Mouse (Mus musculus) MEL (cell line): ENCODE measurements around the gene Hrnr. TPM values are rescaled to one million over a fixed set of nuclear protein-coding genes. Genes with fewer than 3 reads are reported as not detected.
A peak's percentile ranks its signal among the peaks of the same experiment; 100 is the strongest.

Source experiments
- DNase-seq: peaks from one replicate; pipeline ENCODE4 v3.0.0; 2011; ENCODE audit warnings: low read depth, low spot score
- H3K27ac ChIP-seq: 2 replicates; pipeline ENCODE4 v1.5.1; 2012; ENCODE audit warnings: low read depth, mild to moderate bottlenecking, control low read depth, low read length, moderate library complexity; ENCODE audit not compliant: control insufficient read depth
- H3K27me3 ChIP-seq, 2 experiments: fragments of 150-350 bp in 1 of 2; sonication (generic) in 1 of 2; 2 replicates each; pipeline ENCODE4 v1.6.1; 2012; ENCODE audit warnings: low read length in 2 of 2, mild to moderate bottlenecking in 2 of 2, improper control_type of control experiment in 1 of 2, moderate library complexity in 1 of 2; ENCODE audit not compliant: insufficient read depth in 2 of 2, control insufficient read depth in 1 of 2
- H3K36me3 ChIP-seq, 2 experiments: 2 replicates each; pipeline ENCODE4 v1.6.1; 2012 to 2014; ENCODE audit warnings: low read length in 2 of 2, improper control_type of control experiment in 1 of 2, inconsistent platforms in 1 of 2, mild to moderate bottlenecking in 1 of 2; ENCODE audit not compliant: insufficient read depth in 2 of 2, control insufficient read depth in 1 of 2
- H3K4me1 ChIP-seq, 2 experiments: fragments of 150-350 bp in 1 of 2; sonication (generic) in 1 of 2; 2 replicates each; pipeline ENCODE4 v1.6.1; 2012; ENCODE audit warnings: low read length in 2 of 2, improper control_type of control experiment in 1 of 2, mild to moderate bottlenecking in 1 of 2; ENCODE audit not compliant: insufficient read depth in 2 of 2, control insufficient read depth in 1 of 2
- H3K4me3 ChIP-seq, 2 experiments: fragments of 150-350 bp in 1 of 2; sonication (generic) in 1 of 2; 2 replicates each; pipeline ENCODE4 v1.5.1; 2012; ENCODE audit warnings: low read depth in 2 of 2, low read length in 2 of 2, mild to moderate bottlenecking in 2 of 2, moderate library complexity in 2 of 2, control low read depth in 1 of 2, improper control_type of control experiment in 1 of 2; ENCODE audit not compliant: control insufficient read depth in 1 of 2, insufficient read depth in 1 of 2
- H3K79me2 ChIP-seq: 2 replicates; pipeline ENCODE4 v1.6.1; 2012; ENCODE audit warnings: mild to moderate bottlenecking, low read length, moderate library complexity; ENCODE audit not compliant: control insufficient read depth, poor library complexity, insufficient read depth
- H3K9ac ChIP-seq: 2 replicates; pipeline ENCODE4 v1.6.1; 2012; ENCODE audit warnings: low read depth, mild to moderate bottlenecking, control low read depth, low read length, moderate library complexity; ENCODE audit not compliant: control insufficient read depth, poor library complexity, severe bottlenecking
- H3K9me3 ChIP-seq: fragments of 150-350 bp; sonication (generic); replicated peaks from 2 replicates; pipeline ENCODE4 v1.6.1; 2012; ENCODE audit warnings: mild to moderate bottlenecking, low read length, improper control_type of control experiment, moderate library complexity; ENCODE audit not compliant: insufficient read depth
- CHD1 ChIP-seq: IDR thresholded peaks from 2 replicates; pipeline ENCODE4 v1.6.1; 2012; ENCODE audit warnings: low read depth, mild to moderate bottlenecking, inconsistent platforms, low read length, improper control_type of control experiment
- CHD2 ChIP-seq: IDR thresholded peaks from 2 replicates; pipeline ENCODE4 v1.6.1; 2011; ENCODE audit warnings: low read length, improper control_type of control experiment
- CTCF ChIP-seq, 3 experiments: IDR thresholded peaks in 2 of 3; conservative IDR thresholded peaks in 1 of 3; 2 replicates each; pipeline ENCODE4 v1.5.1; 2011 to 2012; ENCODE audit warnings: low read length in 3 of 3, low read depth in 2 of 3, mild to moderate bottlenecking in 2 of 3, improper control_type of control experiment in 1 of 3, inconsistent platforms in 1 of 3, mixed read lengths in 1 of 3, moderate library complexity in 1 of 3; ENCODE audit not compliant: control insufficient read depth in 1 of 3, insufficient read depth in 1 of 3, poor library complexity in 1 of 3, severe bottlenecking in 1 of 3
- E2F4 ChIP-seq: IDR thresholded peaks from 2 replicates; pipeline ENCODE4 v1.6.1; 2011; ENCODE audit warnings: low read depth, low read length, improper control_type of control experiment, borderline replicate concordance
- EP300 ChIP-seq, 2 experiments: IDR thresholded peaks; 2 replicates each; pipeline ENCODE4 v1.6.1; 2011; ENCODE audit warnings: improper control_type of control experiment in 2 of 2, low read length in 2 of 2, low read depth in 1 of 2, mild to moderate bottlenecking in 1 of 2
- ETS1 ChIP-seq: IDR thresholded peaks from 2 replicates; pipeline ENCODE4 v1.6.1; 2012; ENCODE audit warnings: low read depth, mild to moderate bottlenecking, inconsistent platforms, low read length, improper control_type of control experiment, moderate library complexity
- GATA1 ChIP-seq: IDR thresholded peaks from 2 replicates; pipeline ENCODE4 v1.6.1; 2011; ENCODE audit warnings: low read depth, low read length, improper control_type of control experiment
- HCFC1 ChIP-seq: IDR thresholded peaks from 2 replicates; pipeline ENCODE4 v1.6.1; 2012; ENCODE audit warnings: low read depth, mild to moderate bottlenecking, inconsistent platforms, low read length, improper control_type of control experiment, moderate library complexity
- JUND ChIP-seq: IDR thresholded peaks from 2 replicates; pipeline ENCODE4 v1.6.1; 2011; ENCODE audit warnings: low read depth, mild to moderate bottlenecking, improper control_type of control experiment, low read length
- MAFK ChIP-seq: IDR thresholded peaks from 2 replicates; pipeline ENCODE4 v1.6.1; 2011; ENCODE audit warnings: low read depth, mild to moderate bottlenecking, low read length, improper control_type of control experiment, borderline replicate concordance
- MAZ ChIP-seq: IDR thresholded peaks from 2 replicates; pipeline ENCODE4 v1.6.1; 2012; ENCODE audit warnings: low read depth, mild to moderate bottlenecking, inconsistent platforms, low read length, improper control_type of control experiment
- MEF2A ChIP-seq: IDR thresholded peaks from 2 replicates; pipeline ENCODE4 v1.6.1; 2014; ENCODE audit warnings: low read depth, mild to moderate bottlenecking, inconsistent platforms, low read length, improper control_type of control experiment; ENCODE audit not compliant: poor library complexity, insufficient replicate concordance, severe bottlenecking; ENCODE audit errors: extremely low read depth
- MXI1 ChIP-seq: IDR thresholded peaks from 2 replicates; pipeline ENCODE4 v1.6.1; 2011; ENCODE audit warnings: mild to moderate bottlenecking, low read depth, low read length, improper control_type of control experiment
- MYB ChIP-seq: IDR thresholded peaks from 2 replicates; pipeline ENCODE4 v1.6.1; 2011; ENCODE audit warnings: mild to moderate bottlenecking, low read depth, low read length, improper control_type of control experiment
- NRF1 ChIP-seq: IDR thresholded peaks from 2 replicates; pipeline ENCODE4 v1.6.1; 2014; ENCODE audit warnings: low read depth, mild to moderate bottlenecking, inconsistent platforms, low read length, improper control_type of control experiment, moderate library complexity; ENCODE audit not compliant: poor library complexity, insufficient read depth, severe bottlenecking
- RAD21 ChIP-seq: IDR thresholded peaks from 2 replicates; pipeline ENCODE4 v1.6.1; 2011; ENCODE audit warnings: mild to moderate bottlenecking, low read depth, low read length, improper control_type of control experiment
- RCOR1 ChIP-seq: IDR thresholded peaks from 2 replicates; pipeline ENCODE4 v1.6.1; 2012; ENCODE audit warnings: low read depth, mild to moderate bottlenecking, inconsistent platforms, low read length, improper control_type of control experiment
- SMC3 ChIP-seq: IDR thresholded peaks from 2 replicates; pipeline ENCODE4 v1.6.1; 2011; ENCODE audit warnings: low read depth, low read length, improper control_type of control experiment
- TCF12 ChIP-seq: IDR thresholded peaks from 2 replicates; pipeline ENCODE4 v1.6.1; 2014; ENCODE audit warnings: low read depth, mild to moderate bottlenecking, inconsistent platforms, low read length, improper control_type of control experiment, moderate library complexity
- USF1 ChIP-seq: IDR thresholded peaks from 2 replicates; pipeline ENCODE4 v1.6.1; 2014; ENCODE audit warnings: low read depth, mild to moderate bottlenecking, inconsistent platforms, low read length, improper control_type of control experiment, moderate library complexity
- ZC3H11A ChIP-seq: IDR thresholded peaks from 2 replicates; pipeline ENCODE4 v1.6.1; 2012; ENCODE audit warnings: low read depth, mild to moderate bottlenecking, inconsistent platforms, low read length, improper control_type of control experiment
- ZMIZ1 ChIP-seq: IDR thresholded peaks from 2 replicates; pipeline ENCODE4 v1.6.1; 2012; ENCODE audit warnings: low read depth, mild to moderate bottlenecking, inconsistent platforms, low read length, improper control_type of control experiment, moderate library complexity
- polyA plus RNA-seq, 2 experiments: library from polyadenylated mRNA; stranded (reverse) in 1 of 2; unstranded in 1 of 2; fragments of >175 nt in 1 of 2; fragments of >200 nt in 1 of 2; gene quantifications; 2 replicates each; pipeline versions ENCODE4 v1.2.1 to v1.2.4; 2012; ENCODE audit warnings: low replicate concordance in 2 of 2, low read depth in 1 of 2; ENCODE audit not compliant: insufficient read length in 2 of 2, insufficient read depth in 1 of 2, missing spikeins in 1 of 2
- total RNA-seq: library from RNA; depleted of rRNA; stranded (reverse); fragments of 300-350 nt; gene quantifications from 2 replicates; pipeline ENCODE4 v1.2.3, GENCODE M21; 2012

The Hrnr gene
- total and polyA plus RNA-seq, 3 experiments, result not detected

DNA sequence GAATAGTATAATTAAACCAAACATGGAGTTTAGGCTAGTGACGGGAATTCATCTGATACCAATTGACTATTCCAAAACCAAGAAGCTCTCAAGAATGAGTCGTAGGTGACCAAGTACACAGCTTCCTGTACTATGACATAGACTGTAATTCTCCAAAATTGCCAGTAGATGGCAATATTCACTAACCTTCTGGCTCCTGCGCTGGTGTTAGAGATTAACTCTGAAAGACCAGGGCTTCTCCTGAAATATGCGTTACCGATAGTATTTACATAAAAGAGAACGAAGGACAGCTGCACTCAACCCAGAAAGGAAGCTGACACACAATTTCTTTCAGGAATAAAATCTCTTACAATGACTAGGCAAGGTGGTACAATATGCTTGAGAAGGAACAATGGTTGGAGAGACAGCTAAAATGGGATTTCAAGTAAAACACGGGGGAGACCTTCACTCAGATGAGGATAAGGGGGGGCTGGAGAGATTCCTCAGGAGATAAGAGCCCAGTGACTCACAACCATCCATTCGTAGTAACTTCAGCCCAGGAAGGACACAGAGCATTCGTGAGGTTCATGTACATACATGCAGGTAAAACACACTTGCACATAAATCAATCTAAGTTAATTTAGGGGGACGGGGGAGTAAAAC, 42.5 kb downstream of the Hrnr start:
- no peaks in the 10 kb centered on the region for H3K4me1 ChIP-seq
- no peaks in the 10 kb centered on the region for H3K79me2 ChIP-seq
- H3K27me3 ChIP-seq, result no peaks in the 10 kb centered on the region
- H3K9ac ChIP-seq, result no peak overlapping the region
- no peak overlapping the region for H3K4me3 ChIP-seq
- peak; percentile 58 for DNase-seq
- peak; percentile 15 to 88 (median 58); a peak in 5 of 6 replicates for TF ChIP-seq CTCF (IDR thresholded peaks at IDR 0.05 in 2 of 3, conservative IDR thresholded peaks at IDR 0.05 in 1 of 3; ENCODE audit: control insufficient read depth in 1 of 3, insufficient read depth in 1 of 3, low read depth in 2 of 3, low read length in 3 of 3, poor library complexity in 1 of 3, severe bottlenecking in 1 of 3)
- peak; percentile 72 for TF ChIP-seq ZC3H11A
- TF ChIP-seq CHD1, result no peak
- TF ChIP-seq SMC3, result peak; percentile 78
- peak; percentile 85 for TF ChIP-seq RAD21
- TF ChIP-seq MEF2A, result no peak
- no peak for TF ChIP-seq MAFK
- H3K36me3 ChIP-seq, result no peaks in the 10 kb centered on the region
- H3K27ac ChIP-seq, result no peak overlapping the region
- no peaks in the 10 kb centered on the region for H3K9me3 ChIP-seq

DNA sequence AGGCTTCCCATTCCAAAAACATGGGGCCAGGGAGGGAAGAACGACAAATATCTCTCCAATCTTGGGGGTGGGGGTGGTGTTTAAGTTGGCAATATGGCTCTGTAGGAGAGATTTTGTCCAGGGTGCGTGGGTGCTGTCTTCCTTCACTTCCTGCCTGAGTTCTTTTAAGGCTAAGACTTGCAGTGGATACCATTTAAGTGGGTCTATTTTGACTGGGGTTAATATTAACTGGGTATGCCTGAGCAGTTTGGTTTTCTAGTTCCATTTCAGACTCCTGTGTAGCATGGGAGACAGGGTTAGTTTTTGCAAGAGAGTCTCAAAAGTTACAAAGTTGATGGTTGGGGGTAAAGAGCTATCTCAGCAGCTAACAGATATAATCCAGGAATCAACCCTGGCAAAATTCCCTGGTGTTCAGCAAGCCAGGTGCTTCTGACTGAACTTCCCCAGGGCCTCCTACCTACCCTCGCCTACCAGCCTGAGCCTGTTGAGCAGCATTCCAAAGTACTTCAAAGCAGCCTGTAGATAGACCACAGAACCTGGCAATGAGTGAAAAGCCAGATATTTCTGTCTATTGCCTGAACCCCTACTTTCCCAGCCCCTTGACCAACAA, 47.5 kb downstream of the Hrnr start:
- no peaks in the 10 kb centered on the region for H3K79me2 ChIP-seq
- H3K36me3 ChIP-seq, result no peaks in the 10 kb centered on the region
- H3K27me3 ChIP-seq, result no peaks in the 10 kb centered on the region
- H3K27ac ChIP-seq, result no peak overlapping the region
- H3K4me1 ChIP-seq, result no peaks in the 10 kb centered on the region
- no peak overlapping the region for H3K4me3 ChIP-seq
- DNase-seq, result no peak
- no peak overlapping the region for H3K9ac ChIP-seq
- no peaks in the 10 kb centered on the region for H3K9me3 ChIP-seq
- TF ChIP-seq USF1 (no peak), TCF12 (no peak), GATA1 (no peak), CHD2 (no peak), RCOR1 (no peak), MYB (no peak), JUND (no peak), NRF1 (no peak), HCFC1 (no peak), SMC3 (no peak), MXI1 (no peak), EP300 (IDR thresholded peaks at IDR 0.05; ENCODE audit: low read depth in 1 of 2, low read length in 2 of 2) (no peak), ETS1 (no peak), E2F4 (no peak), ZMIZ1 (no peak), MAZ (no peak)
